13 mouse cellular contexts compared by ENCODE assay signal in the genomic region with DNA sequence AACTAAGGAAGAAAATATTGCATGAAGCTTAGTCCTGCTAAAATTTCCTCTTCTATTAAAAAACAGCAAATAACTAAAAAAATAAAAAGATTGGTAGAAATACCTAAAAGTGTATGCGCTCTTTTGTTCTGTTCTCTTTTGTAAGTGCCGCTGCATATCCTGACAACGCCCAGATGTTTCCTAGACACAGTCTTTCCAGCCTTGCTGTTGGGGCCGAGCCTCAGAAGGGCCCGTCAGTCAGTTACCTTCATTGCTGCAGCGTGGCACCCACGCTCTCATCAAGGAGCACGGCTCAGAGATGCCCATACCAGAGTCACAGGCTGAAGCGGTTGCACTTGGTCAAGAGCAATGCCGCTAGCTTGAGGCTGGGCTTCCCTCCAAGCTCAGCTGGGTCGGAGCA.
DNase-seq lines count a peak whose midpoint lies in the region; ATAC-seq lines count a peak whose summit lies in the region.
"Had no signal": no experiment of that assay in that cellular context is flagged by ENCODE, and none has a peak within 500 bp of the region (broad histone marks: within the 10 kb centered on the region; RNA-seq: fewer than 3 reads in every experiment).

No protein-coding gene starts in this region.

- no peak overlapping the region for H3K4me2 ChIP-seq in heart, embryonic 12.5 days
- H3K4me2 ChIP-seq in neural tube, embryonic 13.5 days, result no peak overlapping the region
- H3K4me2 ChIP-seq in neural tube, embryonic 15.5 days, result no peak overlapping the region
- H3K4me2 ChIP-seq: liver, embryonic 15.5 days; midbrain, embryonic 15.5 days had no signal

- WGBS in heart, embryonic 12.5 days, result 85% methylated on average over 11 of the region's 11 CpGs
- WGBS in neural tube, embryonic 13.5 days, result 88% methylated on average over 11 of the region's 11 CpGs
- WGBS in neural tube, embryonic 15.5 days, result 82% methylated on average over 11 of the region's 11 CpGs

- H3K9me3 ChIP-seq in heart, embryonic 12.5 days (replicated peaks), result peaks cover 4% of the 10 kb centered on the region; the same call in 1 of the 2 replicates
- H3K9me3 ChIP-seq in neural tube, embryonic 13.5 days, result no peaks in the 10 kb centered on the region
- no peaks in the 10 kb centered on the region for H3K9me3 ChIP-seq in neural tube, embryonic 15.5 days (replicated peaks)
- H3K9me3 ChIP-seq: embryonic facial prominence, embryonic 12.5 days; liver, embryonic 15.5 days; midbrain, embryonic 15.5 days had no signal

- no peaks in the 10 kb centered on the region for H3K27me3 ChIP-seq in heart, embryonic 12.5 days (replicated peaks)
- H3K27me3 ChIP-seq in neural tube, embryonic 13.5 days, result no peaks in the 10 kb centered on the region
- H3K27me3 ChIP-seq in neural tube, embryonic 15.5 days (replicated peaks), result no peaks in the 10 kb centered on the region
- H3K27me3 ChIP-seq: liver, embryonic 15.5 days had no signal

- DNase-seq in heart, postnatal 36 days, result no peak
- peak; percentile 15 for DNase-seq in heart, postnatal 4 days
- no peak for DNase-seq in adrenal gland, postnatal 36 days
- no peak for DNase-seq in left cerebral cortex, adult 11 months (ENCODE audit: low spot score)
- no peak for DNase-seq in cerebellum, adult 11 months
- DNase-seq: cerebellum, adult 9-11 months; forebrain, postnatal 0 days had no signal

- no peak overlapping the region for H3K4me3 ChIP-seq in heart, embryonic 12.5 days
- H3K4me3 ChIP-seq in neural tube, embryonic 13.5 days, result no peak overlapping the region
- H3K4me3 ChIP-seq in neural tube, embryonic 15.5 days (replicated peaks), result no peak overlapping the region
- H3K4me3 ChIP-seq: embryonic facial prominence, embryonic 12.5 days; liver, embryonic 15.5 days; midbrain, embryonic 15.5 days had no signal

- peaks cover 27% of the 10 kb centered on the region for H3K4me1 ChIP-seq in heart, embryonic 12.5 days (replicated peaks)
- peaks cover 7% of the 10 kb centered on the region; the same call in 1 of the 2 replicates for H3K4me1 ChIP-seq in neural tube, embryonic 13.5 days (replicated peaks)
- H3K4me1 ChIP-seq in neural tube, embryonic 15.5 days, result 0 out of 2 replicates have a peak, but pooled peaks cover 6% of the 10 kb centered on the region
- H3K4me1 ChIP-seq: liver, embryonic 15.5 days had no signal

- ATAC-seq in heart, embryonic 12.5 days (ENCODE audit: insufficient number of reproducible peaks, low FRiP score), result no peak
- ATAC-seq in neural tube, embryonic 13.5 days (ENCODE audit: low read depth), result no peak
- ATAC-seq in neural tube, embryonic 15.5 days (ENCODE audit: low FRiP score), result no peak

- H3K27ac ChIP-seq in heart, embryonic 12.5 days (ENCODE audit: poor library complexity, severe bottlenecking), result peak overlapping the region; percentile 75
- 0 out of 2 replicates have a peak overlapping the region, but pooled peaks have one; percentile 3 for H3K27ac ChIP-seq in neural tube, embryonic 13.5 days (replicated peaks)
- no peak overlapping the region for H3K27ac ChIP-seq in neural tube, embryonic 15.5 days (replicated peaks)
- H3K27ac ChIP-seq: embryonic facial prominence, embryonic 12.5 days; liver, embryonic 15.5 days; midbrain, embryonic 15.5 days had no signal

- intact Hi-C loops in heart, postnatal 36 days (cut with DNase I), result loop anchor here (5.0 to 10.0 kb wide), 2 partner anchors 551 to 699 kb away; no protein-coding TSS in a partner anchor

- no peaks in the 10 kb centered on the region for H3K36me3 ChIP-seq in heart, embryonic 12.5 days
- H3K36me3 ChIP-seq in neural tube, embryonic 13.5 days, result no peaks in the 10 kb centered on the region
- no peaks in the 10 kb centered on the region for H3K36me3 ChIP-seq in neural tube, embryonic 15.5 days
- H3K36me3 ChIP-seq: embryonic facial prominence, embryonic 12.5 days; liver, embryonic 15.5 days; midbrain, embryonic 15.5 days had no signal

- no peak overlapping the region for H3K9ac ChIP-seq in heart, embryonic 12.5 days
- H3K9ac ChIP-seq in neural tube, embryonic 13.5 days, result no peak overlapping the region
- H3K9ac ChIP-seq in neural tube, embryonic 15.5 days (replicated peaks), result no peak overlapping the region
- H3K9ac ChIP-seq: embryonic facial prominence, embryonic 12.5 days; forebrain, postnatal 0 days; liver, embryonic 15.5 days; midbrain, embryonic 15.5 days had no signal
